Mouse (Mus musculus): ENCODE measurements around the gene Eci1.
"Not testable (repeated sequence)": the region's sequence is repeated elsewhere in the genome, so short reads cannot be mapped to it uniquely, and the experiment has no call there.

The Eci1 gene

GRCm38 (mm10) chr17:24440377-24440776 lies 13.9 kb downstream of the Eci1 start:
- DNase-seq (ENCODE audit: low read depth, low spot score): no peak

DNA sequence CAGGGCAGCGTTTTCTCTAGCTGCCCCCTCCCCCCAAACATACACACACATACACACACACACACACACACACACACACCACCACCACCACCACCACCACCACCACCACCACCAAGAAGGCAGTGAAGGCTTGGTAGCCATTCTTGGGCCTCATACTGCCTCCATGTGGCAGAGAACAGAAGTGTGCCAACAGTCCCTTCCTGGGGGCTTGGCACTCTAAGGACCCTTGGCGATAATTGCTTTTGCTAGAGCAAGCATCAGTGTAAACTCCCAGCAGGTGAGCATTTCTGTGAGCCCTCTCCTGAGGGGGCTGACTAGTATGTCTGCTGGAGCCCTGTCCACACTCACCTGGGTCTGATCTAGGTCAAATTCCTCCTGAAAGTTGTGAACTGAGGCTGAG lies 14.7 kb downstream of the Eci1 start:
- no peak for DNase-seq (ENCODE audit: low read depth, low spot score)

GRCm38 (mm10) chr17:24442107-24442506 lies 15.7 kb downstream of the Eci1 start:
- DNase-seq (ENCODE audit: low read depth, low spot score): no peak

GRCm38 (mm10) chr17:24442632-24443155 lies 16.3 kb downstream of the Eci1 start, which contains the start of gene Dnase1l2:
Gene Dnase1l2 (minus strand): TSS chr17:24443105.
- no peak for DNase-seq (ENCODE audit: low read depth, low spot score)

- DNase-seq (ENCODE audit: low read depth, low spot score): no peak
These were observed 17.0 kb downstream of the Eci1 start for GRCm38 (mm10) chr17:24443409-24443808.

DNA sequence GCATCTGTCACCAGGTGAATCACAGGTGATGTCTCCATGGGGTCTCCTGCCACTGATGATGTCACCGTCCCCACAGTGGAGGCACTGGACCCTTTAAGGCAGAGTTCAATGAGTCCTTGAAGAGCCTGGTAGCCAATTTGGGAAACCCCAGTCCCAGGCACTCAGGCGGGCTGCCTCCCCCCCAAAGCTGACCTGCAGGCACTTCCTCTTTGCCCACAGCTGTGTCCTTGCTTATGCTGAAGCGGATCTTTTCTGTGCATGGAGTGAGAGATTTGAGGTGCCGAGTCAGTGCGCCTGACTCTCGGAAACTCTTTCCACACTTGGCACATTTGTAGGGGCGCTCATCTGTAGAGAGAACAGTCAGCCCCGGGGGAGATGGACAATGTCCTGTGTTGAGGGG lies 20.1 kb downstream of the Eci1 start:
- no peak for DNase-seq (ENCODE audit: low read depth, low spot score)

- no peak for DNase-seq (ENCODE audit: low read depth, low spot score)
These were observed 23.1 kb downstream of the Eci1 start for GRCm38 (mm10) chr17:24449507-24449906.

GRCm38 (mm10) chr17:24451220-24451619 lies 24.8 kb downstream of the Eci1 start:
- DNase-seq (ENCODE audit: low read depth, low spot score): no peak

DNA sequence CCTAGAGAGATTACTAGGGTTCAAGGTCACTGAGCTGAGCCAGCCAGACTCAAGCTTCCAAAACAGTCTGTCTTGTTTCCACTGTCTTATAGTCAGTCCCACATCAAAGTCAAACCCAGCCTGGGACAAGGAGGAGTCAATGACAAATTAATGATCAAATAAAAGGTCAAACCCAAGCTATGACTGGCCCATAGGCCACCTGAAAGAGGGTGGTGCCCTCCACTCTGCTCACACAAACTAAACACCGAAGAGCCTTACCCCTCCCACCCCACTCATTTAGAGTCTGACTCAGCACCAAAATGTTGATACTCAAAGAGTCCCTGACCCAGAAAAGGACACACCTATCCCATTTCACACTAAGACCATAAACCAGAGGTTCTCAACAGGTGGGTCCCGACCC lies 26.9 kb downstream of the Eci1 start:
- no peak for DNase-seq (ENCODE audit: low read depth, low spot score)

GRCm38 (mm10) chr17:24454218-24454755 lies 27.8 kb downstream of the Eci1 start:
- no peak for DNase-seq (ENCODE audit: low read depth, low spot score)

GRCm38 (mm10) chr17:24454756-24455522 lies 28.5 kb downstream of the Eci1 start:
- DNase-seq (ENCODE audit: low read depth, low spot score): peak; percentile 99

- DNase-seq (ENCODE audit: low read depth, low spot score): not testable (repeated sequence)
These were observed 29.2 kb downstream of the Eci1 start for GRCm38 (mm10) chr17:24455523-24456206.

- DNase-seq (ENCODE audit: low read depth, low spot score): no peak
These were observed 35.1 kb downstream of the Eci1 start for GRCm38 (mm10) chr17:24461580-24461979.

GRCm38 (mm10) chr17:24462932-24463331 lies 36.5 kb downstream of the Eci1 start:
- DNase-seq (ENCODE audit: low read depth, low spot score): no peak

DNA sequence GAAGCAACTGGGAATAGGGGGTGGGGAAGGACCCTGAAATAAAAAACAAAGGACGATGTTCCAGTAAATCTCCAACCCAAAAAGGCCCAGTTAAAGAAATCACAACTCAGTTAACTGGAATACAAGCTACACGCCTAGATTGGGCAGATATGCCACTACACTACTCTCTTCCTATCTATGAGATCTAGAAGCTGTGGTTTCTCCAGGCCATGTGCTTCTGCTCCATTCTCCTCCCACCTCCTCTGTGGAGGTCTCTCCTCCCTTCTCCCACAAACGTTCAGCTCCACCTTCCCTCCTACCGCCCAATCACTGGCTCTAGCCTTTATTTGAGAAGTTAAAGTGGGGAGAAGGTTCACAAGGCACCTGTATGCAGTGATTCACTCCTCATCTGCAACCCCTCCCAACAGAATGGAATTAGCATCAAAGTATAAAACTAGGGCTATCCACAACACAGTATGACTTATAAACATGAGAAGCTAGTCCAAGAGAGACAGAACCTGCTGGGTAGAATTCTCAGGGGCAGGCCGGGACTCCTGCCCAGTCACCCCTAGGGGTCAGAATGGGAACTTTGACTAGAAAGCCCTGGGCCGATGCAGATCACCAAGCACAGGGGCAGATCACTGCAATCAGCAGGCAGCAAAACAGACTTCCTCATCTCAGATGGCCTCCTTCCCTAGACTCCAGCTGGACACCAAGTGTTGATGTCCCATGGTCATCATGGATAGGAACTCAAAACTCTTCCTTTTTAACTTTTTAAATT lies 37.1 kb downstream of the Eci1 start:
- DNase-seq (ENCODE audit: low read depth, low spot score): no peak

DNA sequence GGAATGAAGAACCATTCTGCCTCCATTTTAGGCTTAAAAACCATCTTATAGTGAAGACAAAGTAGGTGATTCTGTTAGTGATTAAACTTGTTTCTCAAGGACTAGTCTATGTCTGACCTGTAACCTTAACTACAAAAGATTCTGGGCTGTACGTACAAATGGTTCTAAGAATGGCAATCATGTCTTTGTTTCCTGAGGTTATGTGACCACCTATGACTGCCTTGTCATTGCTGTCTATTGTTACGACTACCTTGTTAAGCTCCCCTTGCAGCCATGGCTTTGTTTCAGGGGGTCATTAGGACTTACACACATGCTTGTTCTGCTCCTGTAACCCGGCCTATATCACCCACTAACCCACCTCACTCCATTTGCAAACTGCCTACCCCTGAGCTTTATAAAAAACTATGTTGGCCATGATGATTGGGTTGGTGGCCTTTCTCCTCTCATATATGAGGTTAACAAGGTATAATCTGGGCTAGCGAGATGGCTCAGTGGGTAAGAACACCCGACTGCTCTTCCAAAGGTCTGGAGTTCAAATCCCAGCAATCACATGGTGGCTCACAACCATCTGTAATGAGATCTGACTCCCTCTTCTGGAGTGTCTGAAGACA lies 42.3 kb downstream of the Eci1 start:
- no peak for DNase-seq (ENCODE audit: low read depth, low spot score)

- DNase-seq (ENCODE audit: low read depth, low spot score): no peak
These were observed 43.0 kb downstream of the Eci1 start for GRCm38 (mm10) chr17:24469336-24469909.

- DNase-seq (ENCODE audit: low read depth, low spot score): peak; percentile 99
These were observed 43.6 kb downstream of the Eci1 start, which contains the start of the genes E4f1 and Pgp for GRCm38 (mm10) chr17:24469910-24470602. Gene E4f1 (minus strand): TSS chr17:24470313. Gene Pgp (plus strand): TSS chr17:24470392.

- DNase-seq (ENCODE audit: low read depth, low spot score): no peak
These were observed 44.5 kb downstream of the Eci1 start for GRCm38 (mm10) chr17:24470701-24471527.

All from skeletal muscle tissue, adult 2 months (tissue).